Mouse (Mus musculus): ENCODE data around the gene Zfp280d. TPM values are rescaled to one million over a fixed set of nuclear protein-coding genes. Genes with fewer than 3 reads are reported as not detected.

Zfp280d gene
- polyA plus RNA-seq, 1 experiment = 65.6 TPM

DNA sequence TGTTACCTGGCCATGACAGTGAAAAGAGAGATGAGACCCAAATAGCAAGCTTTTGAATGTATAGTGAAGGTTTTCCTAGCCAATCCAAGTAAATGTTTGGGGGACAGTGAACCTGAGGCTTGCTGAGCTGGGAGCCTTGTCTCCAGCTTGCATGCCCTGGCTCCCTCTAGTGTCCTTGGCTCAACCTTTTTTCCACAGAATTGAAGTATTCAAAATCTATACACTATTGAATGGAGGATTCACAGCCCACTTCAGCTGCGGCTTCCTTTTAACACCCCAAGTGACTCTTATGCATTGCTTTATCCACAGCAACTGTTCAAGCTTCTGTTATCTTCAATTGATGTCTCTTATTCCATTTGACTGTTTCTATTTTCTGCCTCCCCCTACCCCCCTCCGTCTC, 137.1 kb downstream of the Zfp280d start:
- peak in 1 of 2 experiments; percentile 29 for DNase-seq (ENCODE audit: extremely low spot score in 1 of 2, low spot score in 1 of 2)

Other genes with a start within 250 kb of the Zfp280d start
- gene Tcf12, start 163.0 kb upstream of the Zfp280d start, polyA plus RNA-seq (2012; rRNA removed) = 46.0 and 46.1 TPM in 2 replicates
- 2.3 and 2.5 TPM in 2 replicates for gene Mns1, start 163.2 kb downstream of the Zfp280d start, polyA plus RNA-seq (2012; rRNA removed)
- gene Tex9, start 217.4 kb downstream of the Zfp280d start, polyA plus RNA-seq (2012; rRNA removed) = 20.3 and 24.5 TPM in 2 replicates